Mouse (Mus musculus) adrenal gland, postnatal 4 days (tissue): ENCODE measurements around the gene Ndufv3. TPM values are rescaled to one million over a fixed set of nuclear protein-coding genes. Genes with fewer than 3 reads are reported as not detected.
"Not testable (repeated sequence)": the region's sequence is repeated elsewhere in the genome, so short reads cannot be mapped to it uniquely, and the experiment has no call there.

Source experiments
- DNase-seq, 2 experiments: peaks; one replicate each; pipeline ENCODE4 v3.0.0; 2021 to 2022; ENCODE audit warnings: low spot score in 2 of 2, mixed read lengths in 2 of 2
- total RNA-seq, 2 experiments: library from RNA; stranded (reverse); gene quantifications; 2 replicates each; pipeline ENCODE4 v1.2.3; 2021

Ndufv3 gene
- total RNA-seq, 2 experiments from 2014 or later, result 359 to 397 TPM

DNA sequence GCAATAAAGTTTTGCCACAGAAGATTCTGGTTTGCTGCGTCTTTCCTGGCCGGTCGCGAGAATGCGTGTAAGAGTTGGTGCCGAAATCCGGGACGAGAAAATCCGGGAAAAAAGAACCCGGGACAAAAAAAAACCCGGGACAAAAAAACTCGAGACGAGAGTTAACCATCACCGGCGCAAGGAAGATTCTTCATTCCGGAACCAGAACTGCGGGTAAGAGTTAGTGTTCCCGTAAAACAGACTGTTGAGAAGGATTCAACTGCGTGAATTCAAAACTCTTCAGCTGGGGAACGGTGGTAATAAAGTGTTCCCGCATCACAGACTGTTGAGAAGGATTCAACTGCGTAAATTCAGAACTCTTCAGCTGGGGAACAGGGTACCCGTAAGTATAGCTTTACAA lies 32.7 kb downstream of the Ndufv3 start:
- DNase-seq, result not testable (repeated sequence)

DNA sequence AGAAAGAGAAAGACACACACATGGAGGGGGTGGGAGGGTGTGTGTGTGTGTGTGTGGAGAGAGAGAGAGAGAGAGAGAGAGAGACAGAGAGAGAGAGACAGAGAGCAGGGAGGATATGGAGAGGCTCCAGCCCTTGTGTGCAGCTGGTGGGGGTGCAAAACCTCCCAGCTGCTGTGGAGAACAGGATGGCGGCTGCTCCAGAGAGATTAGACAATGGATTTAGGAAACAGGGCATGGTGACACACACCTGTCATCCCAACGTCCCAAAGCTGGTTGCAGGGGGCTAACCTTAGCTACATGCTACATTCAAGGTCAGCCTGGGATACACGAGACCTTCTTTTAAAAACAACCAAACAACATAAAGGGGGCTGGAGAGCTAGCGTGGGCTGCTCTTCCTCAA lies 36.3 kb downstream of the Ndufv3 start:
- no peak for DNase-seq

DNA sequence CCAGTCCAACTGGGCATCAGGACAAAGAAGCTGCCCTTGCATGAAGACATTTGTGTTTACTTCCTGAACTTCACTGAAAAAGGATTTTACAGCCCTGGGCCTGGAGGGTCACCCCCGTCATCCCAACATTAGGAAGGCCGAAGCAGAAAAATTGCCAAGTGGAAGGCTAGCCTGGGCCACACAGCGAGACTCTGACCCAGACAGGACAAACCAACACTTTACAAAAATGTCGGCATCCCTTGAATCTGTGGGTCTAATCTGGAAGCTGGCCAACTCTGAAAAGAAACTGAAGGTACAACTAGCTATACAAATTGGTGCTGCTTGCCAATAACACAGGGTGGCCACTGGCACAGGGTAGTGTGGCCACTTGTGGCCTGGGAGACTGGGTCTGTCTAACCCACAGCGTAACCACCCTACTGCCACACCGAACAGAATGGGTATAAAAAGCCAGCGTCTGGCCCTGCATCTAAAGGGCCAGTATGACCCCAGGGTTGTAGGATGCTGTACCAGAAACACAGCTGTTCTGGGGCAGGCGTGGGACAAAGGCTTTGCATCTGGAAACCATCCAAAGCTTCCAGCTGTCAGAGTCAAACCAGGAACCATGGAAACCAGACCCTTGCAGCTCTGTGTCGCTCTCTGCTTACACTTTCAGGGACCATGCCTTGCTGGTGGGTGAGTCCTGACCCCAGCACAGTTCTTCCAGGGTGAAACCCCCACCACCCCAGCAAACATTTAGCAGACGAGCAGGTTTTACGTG lies 37.4 kb downstream of the Ndufv3 start:
- no peak for DNase-seq

DNA sequence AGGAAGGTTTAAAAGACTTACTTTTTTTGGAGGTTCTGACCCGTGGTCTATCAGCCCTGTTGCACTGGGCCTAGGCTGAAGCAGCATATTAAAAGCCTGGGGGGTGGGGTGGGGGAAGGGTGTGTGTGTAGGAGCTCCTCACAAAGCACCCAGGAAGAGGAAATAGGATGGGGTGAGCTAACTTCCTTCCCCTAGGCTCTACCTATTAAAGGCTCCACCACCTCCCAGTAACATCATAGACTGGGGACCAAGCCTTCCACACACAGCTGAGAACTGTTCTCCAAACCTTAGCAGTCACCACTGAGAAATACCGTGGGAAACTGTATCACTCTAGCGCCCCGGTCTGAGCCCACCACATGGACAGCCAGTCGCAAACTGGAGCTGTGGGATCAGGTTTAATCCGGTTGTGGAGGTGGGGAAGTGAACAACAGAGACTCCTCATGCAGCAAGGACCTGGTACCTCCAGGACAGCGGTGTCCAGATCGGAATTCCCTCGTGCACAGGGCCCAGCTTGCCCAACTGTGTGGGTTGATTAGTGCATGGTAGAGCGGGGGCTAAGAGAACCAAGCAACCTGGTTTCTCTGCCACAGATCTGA lies 38.1 kb downstream of the Ndufv3 start:
- DNase-seq, result no peak

DNA sequence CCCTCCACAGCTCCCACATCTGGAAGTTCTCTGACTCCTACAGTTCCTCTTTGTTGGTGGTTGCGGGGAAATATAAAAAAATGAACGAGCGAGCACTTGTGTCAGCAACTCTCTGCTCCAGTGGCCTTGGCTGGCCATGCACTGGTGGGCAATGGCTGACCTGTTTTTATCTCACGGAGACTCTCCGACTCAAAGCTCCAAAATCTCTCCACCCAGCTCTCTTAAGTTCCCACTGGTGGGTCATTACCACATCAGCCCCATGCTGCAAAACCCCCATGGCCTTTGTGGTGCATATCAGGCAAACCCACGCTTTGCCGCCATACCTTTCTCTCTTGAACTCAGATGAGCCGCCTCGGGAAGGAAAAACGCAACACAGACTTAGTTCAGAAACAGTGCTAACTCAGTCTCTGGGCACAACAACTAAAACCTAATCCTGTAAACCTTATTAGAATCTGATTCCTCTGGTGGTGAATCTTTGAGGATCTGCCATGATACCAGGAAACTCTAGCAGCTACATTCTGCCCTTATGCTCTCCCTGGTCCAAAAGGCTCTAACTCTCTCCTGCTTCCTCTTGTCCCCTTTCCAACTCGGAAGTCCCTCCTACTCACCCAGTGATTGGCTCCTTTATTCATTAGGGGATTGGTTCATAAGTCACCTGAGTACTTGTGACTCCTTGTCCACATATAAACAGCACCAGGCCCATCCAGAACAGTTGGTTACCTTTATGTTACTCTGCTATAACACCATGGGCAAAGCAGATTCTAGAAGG lies 39.3 kb downstream of the Ndufv3 start:
- DNase-seq, result no peak

DNA sequence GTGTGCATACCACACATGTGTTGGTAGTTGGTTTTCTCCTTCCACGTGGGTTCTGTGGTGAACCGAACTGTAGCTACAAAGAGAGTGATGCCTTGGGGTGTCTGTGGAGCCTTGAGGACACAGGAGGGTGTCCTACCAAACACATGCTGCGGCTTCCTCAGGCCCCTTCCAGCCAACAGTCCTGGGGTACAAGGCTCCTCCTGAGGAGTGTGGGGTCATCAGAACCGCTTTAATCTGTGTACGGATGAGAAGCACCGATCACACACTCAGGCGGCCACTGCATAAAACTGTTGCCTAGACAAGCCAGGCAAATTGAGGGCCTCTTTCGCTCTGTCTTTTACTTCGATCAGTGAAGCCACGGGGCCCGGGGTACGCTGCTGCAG lies 43.7 kb downstream of the Ndufv3 start:
- no peak for DNase-seq

DNA sequence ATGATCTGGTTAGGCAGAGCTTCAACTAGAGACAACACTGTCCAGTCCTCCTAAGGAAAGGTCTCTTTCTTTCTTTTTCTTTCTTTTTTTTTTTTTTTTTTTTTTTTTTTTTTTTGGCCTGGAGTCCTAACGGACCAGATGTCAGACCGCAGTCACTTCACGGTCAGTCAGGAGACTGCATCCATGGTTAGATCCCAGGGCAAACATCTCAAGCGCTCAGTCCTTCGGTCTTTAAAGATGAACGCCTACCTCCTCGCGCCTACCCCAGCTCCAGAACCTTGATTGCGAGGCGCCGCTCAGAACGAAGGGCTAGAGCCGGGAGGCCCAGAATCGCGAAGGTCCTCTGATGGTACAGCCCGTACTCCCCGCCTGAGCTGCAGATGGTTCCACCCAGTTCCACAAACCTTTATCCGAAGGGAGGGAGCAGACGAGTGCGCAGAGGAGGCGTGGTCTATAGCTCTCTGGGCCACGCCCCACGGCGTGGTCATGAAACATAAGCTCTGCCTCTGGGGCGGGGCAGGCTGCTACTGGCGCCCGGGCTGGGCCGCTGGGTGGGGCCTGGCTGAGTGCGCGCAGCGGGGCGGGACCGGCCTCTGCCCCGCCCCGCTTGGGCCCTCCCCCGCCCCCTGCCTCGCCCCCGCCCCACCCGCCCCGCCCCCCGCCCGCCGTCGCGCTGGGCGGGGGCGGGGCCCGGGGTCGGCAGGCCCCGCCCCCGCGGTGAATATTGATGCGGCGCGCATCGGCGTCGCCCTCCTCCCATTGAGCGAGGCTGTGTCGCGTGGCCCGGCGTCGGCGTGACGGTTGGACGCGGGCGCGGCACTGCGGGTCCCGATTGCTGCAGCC lies 44.3 kb downstream of the Ndufv3 start, which contains the start of gene Pknox1:
Gene Pknox1 (plus strand): TSS at position 720 of the 843 bp plus-strand sequence.
- DNase-seq, result peak; percentile 88 to 93

DNA sequence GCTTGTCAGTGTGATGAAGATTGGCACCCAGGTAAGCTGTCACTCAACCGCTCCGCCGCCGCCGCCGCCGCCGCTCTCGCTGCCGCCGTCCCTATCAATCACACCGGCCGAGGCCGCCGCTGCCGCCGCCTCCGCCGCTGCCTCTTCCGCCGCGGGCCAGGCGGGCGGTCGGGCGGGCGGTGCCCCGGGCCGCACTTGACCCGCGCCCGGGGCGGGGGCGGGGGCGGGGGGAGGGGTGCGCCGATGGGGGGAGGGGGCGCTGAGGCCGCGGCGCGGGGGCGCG lies 44.9 kb downstream of the Ndufv3 start:
- DNase-seq, result no peak

DNA sequence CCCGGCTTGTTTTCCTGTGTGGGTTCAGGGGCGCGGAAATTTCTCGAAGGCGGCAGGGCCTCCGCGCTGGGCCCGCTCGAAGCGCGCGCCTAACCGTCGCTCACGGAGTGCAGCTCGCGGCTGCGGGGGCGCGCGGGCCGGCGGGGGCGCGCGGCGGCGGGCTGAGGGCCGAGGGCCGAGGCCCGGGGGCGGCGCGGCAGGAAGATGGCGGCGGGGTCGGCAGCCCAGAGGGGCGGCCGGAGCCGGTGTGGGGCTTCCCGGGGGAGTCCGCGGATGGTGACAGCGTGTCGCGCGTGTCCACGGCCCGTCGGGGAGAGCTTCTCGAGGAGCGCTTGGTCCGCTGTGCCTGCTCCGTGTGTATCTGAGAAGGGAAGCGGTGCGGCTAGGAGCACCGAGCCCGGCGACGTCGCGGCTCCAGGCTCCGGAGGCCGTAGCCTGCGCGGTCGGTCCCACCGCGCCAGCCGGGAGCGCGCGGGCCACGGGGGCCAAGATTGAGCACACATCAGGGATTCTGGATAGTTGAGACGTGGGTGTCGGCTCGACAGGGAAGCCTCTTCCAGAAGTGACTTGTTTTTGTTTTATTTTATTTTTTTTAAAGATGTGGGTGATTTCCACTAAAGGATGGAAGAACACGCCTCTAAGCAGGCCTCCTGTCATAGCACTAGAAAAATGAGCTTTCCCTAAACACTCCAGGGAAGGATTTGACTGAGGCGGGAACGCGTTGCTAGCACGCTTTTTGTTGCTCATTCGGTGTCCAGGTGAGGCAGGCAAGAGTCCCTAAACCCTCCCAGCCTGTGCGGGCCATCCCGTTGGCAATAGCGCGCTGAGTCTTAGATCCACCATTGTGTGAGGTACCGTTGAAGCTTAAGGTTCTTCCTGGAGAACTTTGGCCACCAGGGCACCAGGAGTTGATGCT lies 45.5 kb downstream of the Ndufv3 start:
- DNase-seq, result peak; percentile 33 to 36

DNA sequence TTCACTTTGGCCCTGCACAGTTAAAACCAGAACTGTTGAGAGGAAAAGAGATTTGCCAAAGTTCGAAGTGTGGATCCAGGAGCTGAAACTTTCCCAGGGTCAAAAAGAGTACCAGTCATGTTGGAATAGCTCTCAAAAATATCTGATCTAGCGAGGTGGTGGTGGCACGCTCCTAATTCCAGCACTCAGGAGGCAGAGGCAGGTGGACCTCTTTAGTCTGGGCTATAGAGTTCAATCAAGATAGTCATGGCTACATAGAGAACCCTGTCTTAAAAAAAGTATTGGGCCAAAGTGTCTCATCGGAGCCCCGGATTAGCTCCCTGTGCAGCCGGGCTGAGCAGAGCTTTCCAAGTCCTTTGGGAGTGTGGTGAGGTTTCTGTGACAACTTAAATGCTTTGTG lies 46.4 kb downstream of the Ndufv3 start:
- no peak for DNase-seq

DNA sequence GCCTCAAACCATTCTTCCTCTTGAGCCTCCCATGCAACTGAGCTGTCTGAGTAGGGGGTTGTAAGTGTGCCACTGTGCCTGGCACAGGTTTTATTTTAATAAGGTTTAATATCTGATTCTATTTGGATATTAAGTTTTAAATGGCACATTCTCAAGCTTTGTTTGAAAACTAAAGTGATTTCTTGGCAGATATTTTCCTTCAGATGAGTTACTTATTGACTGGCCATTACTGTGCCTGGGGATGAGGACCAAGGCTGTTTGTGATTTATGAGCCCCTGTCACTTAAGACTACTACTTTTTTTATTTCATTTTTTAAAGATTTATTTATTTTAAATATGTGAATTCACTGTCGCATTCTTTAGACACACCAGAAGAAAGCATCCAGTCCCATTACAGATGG lies 49.8 kb downstream of the Ndufv3 start:
- no peak for DNase-seq

DNA sequence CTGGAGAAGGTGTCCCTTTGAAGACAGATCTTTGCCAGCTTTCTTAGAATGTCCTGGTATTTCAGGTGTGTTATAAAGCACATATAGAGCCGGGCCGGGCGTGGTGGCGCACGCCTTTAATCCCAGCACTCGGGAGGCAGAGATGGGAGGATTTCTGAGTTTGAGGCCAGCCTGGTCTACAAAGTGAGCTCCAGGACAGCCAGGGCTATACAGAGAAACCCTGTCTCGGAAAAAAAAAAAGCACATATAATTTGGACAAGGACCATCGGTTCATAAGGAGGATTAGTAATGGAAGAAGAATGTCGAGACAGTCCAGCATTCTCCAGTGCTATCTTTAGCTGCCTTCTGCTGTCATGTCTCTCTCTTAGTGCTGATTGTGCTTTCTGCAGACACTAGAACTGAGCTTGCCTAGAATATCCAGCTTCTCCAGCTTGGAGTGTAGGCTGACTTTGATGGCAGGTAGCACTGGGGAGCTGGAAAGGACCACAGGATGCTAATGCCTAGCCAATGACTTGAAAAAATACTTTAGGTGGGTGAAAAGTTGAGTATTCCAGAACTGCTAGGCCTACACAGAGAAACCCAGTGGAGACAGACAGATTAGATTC lies 50.5 kb downstream of the Ndufv3 start:
- peak in 1 of 2 experiments; percentile 30 for DNase-seq

DNA sequence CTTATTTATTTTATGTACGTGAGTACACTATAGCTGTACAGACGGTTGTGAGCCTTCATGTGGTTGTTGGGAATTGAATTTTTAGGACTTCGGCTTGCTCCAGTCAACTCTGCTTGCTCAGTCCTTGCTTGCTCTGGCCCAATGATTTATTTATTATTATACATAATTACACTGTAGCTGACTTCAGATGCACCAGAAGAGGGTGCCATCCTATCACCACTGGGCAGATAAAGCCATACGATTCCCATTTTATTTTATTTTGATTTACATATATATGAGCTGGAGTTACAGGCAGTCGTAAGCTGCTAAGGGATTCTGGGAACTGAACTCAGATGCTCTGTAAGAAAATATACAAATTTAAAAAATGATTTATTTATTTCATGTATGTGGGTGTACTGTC lies 51.8 kb downstream of the Ndufv3 start:
- no peak for DNase-seq

DNA sequence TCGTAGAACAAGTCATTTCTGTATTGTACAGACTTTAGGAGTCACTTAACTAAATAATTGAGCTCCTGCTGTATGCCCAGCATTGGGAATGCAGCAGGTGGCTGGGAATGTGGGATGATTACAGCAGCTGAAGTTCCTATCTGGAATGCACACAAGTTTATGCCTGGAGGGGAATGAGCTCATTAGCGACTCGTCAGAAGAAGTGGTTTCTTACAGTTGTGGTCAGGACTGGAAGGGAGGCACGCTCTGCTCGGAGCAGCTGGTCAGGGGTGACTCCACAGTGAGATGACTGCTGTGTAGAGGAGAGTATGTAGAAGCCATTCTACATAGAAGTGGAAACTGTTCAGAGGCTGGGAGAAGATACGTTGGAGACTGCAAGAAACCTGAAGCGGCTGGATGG lies 54.7 kb downstream of the Ndufv3 start:
- no peak for DNase-seq

DNA sequence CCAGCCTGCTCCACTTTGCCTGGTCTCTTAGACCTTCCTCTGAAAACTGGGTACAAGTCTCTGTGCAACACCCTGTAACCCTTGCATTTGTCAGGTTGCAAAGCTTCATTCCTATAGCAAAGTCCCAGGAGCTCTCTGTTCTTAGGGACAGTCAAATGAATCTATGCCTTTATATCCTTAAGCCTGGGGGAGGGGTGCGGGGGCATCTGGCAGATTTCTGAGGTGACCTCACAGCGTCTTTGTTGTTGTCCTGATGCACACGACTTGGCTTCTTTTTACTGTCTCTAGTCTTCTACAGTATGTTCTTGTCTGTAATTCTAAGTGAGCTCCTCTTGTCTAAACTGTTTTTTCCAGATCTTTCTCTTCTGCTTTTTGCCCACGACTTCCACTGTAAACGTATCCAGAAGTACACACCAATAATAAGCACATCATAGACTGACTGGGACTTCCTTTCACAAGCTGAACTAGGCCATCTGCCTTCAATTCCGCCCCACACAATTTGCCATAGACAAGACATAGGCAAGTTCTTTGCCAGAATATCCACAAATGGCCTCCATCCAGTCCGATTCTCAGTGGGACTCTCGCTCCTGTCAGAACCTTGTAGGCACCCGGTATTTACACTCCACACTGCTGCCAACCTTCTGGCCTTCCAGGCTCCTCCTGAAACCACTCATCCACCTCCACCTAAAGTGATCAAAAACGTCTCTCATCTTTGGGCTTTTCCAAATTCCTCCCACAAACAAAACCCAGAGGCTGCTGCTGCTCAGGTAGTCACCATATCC lies 56.7 kb downstream of the Ndufv3 start:
- DNase-seq, result no peak

DNA sequence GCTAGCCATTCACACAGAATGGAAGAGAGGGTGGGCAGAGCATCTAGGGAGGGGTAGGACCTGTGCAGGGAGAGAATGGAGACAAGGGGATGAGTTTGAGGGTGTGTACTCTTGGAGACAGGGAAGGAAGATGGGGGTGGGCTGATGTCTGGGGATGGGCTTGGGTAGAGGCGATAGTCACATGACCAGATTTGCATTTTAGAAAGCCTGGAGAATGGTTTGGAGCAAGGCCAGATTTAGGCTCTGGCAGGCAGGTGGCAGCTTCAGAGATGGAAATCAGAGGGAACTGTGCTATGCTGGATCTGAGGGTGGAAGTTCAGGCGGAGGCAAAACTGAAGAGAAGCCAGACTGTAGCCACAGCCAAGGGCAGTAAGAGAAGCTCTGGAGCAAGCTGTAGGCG lies 60.4 kb downstream of the Ndufv3 start:
- DNase-seq, result no peak
